Mouse (Mus musculus) ES-E14 (cell line): Measurements from ENCODE around the gene Frzb.

Experiments used
- MAFK ChIP-seq: IDR thresholded peaks from 2 replicates; pipeline ENCODE4 v1.6.1; 2014; ENCODE audit warnings: mild to moderate bottlenecking, low read depth, low read length, inconsistent platforms; ENCODE audit not compliant: insufficient read depth
- ZC3H11A ChIP-seq: IDR thresholded peaks from 2 replicates; pipeline ENCODE4 v1.6.1; 2012; ENCODE audit warnings: low read depth, mild to moderate bottlenecking, inconsistent platforms, low read length, borderline replicate concordance

GRCm38 (mm10) chr2:80446308-80447151 lies 895 bp downstream of the Frzb start:
- TF ChIP-seq ZC3H11A, result no peak
- no peak for TF ChIP-seq MAFK
